In genomic region chr5:107726281-107727006, GRCm38 (mm10) we compare ENCODE assay signal across 8 mouse cellular contexts. TPM values are rescaled to one million over a fixed set of nuclear protein-coding genes. Genes with fewer than 3 reads are reported as not detected.
DNase-seq lines count a peak whose midpoint lies in the region; ATAC-seq and TF ChIP-seq lines count a peak whose summit lies in the region.

No protein-coding gene starts in this region.

- H3K27ac ChIP-seq in embryonic facial prominence, embryonic 10.5 days (replicated peaks): no peak overlapping the region
- no peak overlapping the region for H3K27ac ChIP-seq in hindbrain, embryonic 11.5 days (ENCODE audit: low read depth, low read length)
- no peak overlapping the region for H3K27ac ChIP-seq in liver, embryonic 14.5 days
- no peak overlapping the region for H3K27ac ChIP-seq in stomach, embryonic 15.5 days

- under 1% methylated on average over 57 of the region's 57 CpGs for WGBS in embryonic facial prominence, embryonic 10.5 days
- under 1% methylated on average over 57 of the region's 57 CpGs for WGBS in hindbrain, embryonic 11.5 days
- WGBS in liver, embryonic 14.5 days (ENCODE audit: insufficient replicate concordance): 1% methylated on average over 57 of the region's 57 CpGs
- under 1% methylated on average over 57 of the region's 57 CpGs for WGBS in stomach, embryonic 15.5 days

- H3K4me3 ChIP-seq in embryonic facial prominence, embryonic 10.5 days: peak overlapping the region; percentile 42
- H3K4me3 ChIP-seq in hindbrain, embryonic 11.5 days (ENCODE audit: low read depth, low read length): peak overlapping the region; percentile 24
- peak overlapping the region in 1 of 2 experiments; percentile 26; a peak in 2 of 4 replicates for H3K4me3 ChIP-seq in liver, embryonic 14.5 days (ENCODE audit: insufficient read depth in 1 of 2, low read depth in 2 of 2, low read length in 2 of 2)
- H3K4me3 ChIP-seq in stomach, embryonic 15.5 days (replicated peaks): peak overlapping the region; percentile 35

- H3K9me3 ChIP-seq in embryonic facial prominence, embryonic 10.5 days: no peaks in the 10 kb centered on the region
- H3K9me3 ChIP-seq in hindbrain, embryonic 11.5 days (ENCODE audit: control insufficient read depth, low read length): no peaks in the 10 kb centered on the region
- H3K9me3 ChIP-seq in liver, embryonic 14.5 days (ENCODE audit: control insufficient read depth, low read length): no peaks in the 10 kb centered on the region
- no peaks in the 10 kb centered on the region for H3K9me3 ChIP-seq in stomach, embryonic 15.5 days

- no peak overlapping the region for H3K9ac ChIP-seq in hindbrain, embryonic 11.5 days (ENCODE audit: low read depth, low read length)
- no peak overlapping the region for H3K9ac ChIP-seq in liver, embryonic 14.5 days (replicated peaks)
- no peak overlapping the region for H3K9ac ChIP-seq in stomach, embryonic 15.5 days

- DNase-seq in ovary, postnatal 36 days (ENCODE audit: low spot score): peak; percentile 8
- no peak for DNase-seq in ovary, postnatal 10 days (ENCODE audit: low spot score)
- peak; percentile 54 for DNase-seq in embryonic facial prominence, embryonic 10.5 days (ENCODE audit: low spot score)
- peak; percentile 64 for DNase-seq in hindbrain, embryonic 11.5 days (ENCODE audit: low spot score)
- no peak for DNase-seq in liver, embryonic 14.5 days (ENCODE audit: low read depth in 3 of 3, low spot score in 3 of 3)
- no peak for DNase-seq in layer of hippocampus, adult 18-20 months (ENCODE audit: low spot score in 2 of 2)
- no peak for DNase-seq in frontal cortex, adult 2 months (ENCODE audit: extremely low spot score in 1 of 2, low spot score in 1 of 2)

- ATAC-seq in hindbrain, embryonic 11.5 days (ENCODE audit: low FRiP score): peak; percentile 34; the same call in 1 of the 2 replicates
- ATAC-seq in liver, embryonic 14.5 days (ENCODE audit: insufficient read depth): no peak
- no peak for ATAC-seq in stomach, embryonic 15.5 days (ENCODE audit: insufficient read depth, low FRiP score, low read depth)

- peaks cover 100% of the 10 kb centered on the region for H3K27me3 ChIP-seq in embryonic facial prominence, embryonic 10.5 days (replicated peaks; ENCODE audit: low read depth, poor library complexity, severe bottlenecking)
- H3K27me3 ChIP-seq in hindbrain, embryonic 11.5 days (ENCODE audit: control insufficient read depth, insufficient read depth, low read length): peaks cover 77% of the 10 kb centered on the region
- H3K27me3 ChIP-seq in liver, embryonic 14.5 days (ENCODE audit: control insufficient read depth, insufficient read depth, low read length): peaks cover 78% of the 10 kb centered on the region
- peaks cover 64% of the 10 kb centered on the region for H3K27me3 ChIP-seq in stomach, embryonic 15.5 days (replicated peaks)

- peaks cover 49% of the 10 kb centered on the region for H3K4me1 ChIP-seq in embryonic facial prominence, embryonic 10.5 days
- peaks cover 22% of the 10 kb centered on the region for H3K4me1 ChIP-seq in hindbrain, embryonic 11.5 days (replicated peaks; ENCODE audit: control insufficient read depth, insufficient read depth, low read length)
- H3K4me1 ChIP-seq in liver, embryonic 14.5 days (replicated peaks; ENCODE audit: control insufficient read depth in 2 of 2, insufficient read depth in 2 of 2, low read length in 1 of 2): no peaks in the 10 kb centered on the region
- peaks cover 43% of the 10 kb centered on the region for H3K4me1 ChIP-seq in stomach, embryonic 15.5 days

- H3K4me2 ChIP-seq in hindbrain, embryonic 11.5 days (replicated peaks; ENCODE audit: low read depth, low read length): peak overlapping the region; percentile 42
- peak overlapping the region; percentile 54 for H3K4me2 ChIP-seq in liver, embryonic 14.5 days (ENCODE audit: low read depth)
- H3K4me2 ChIP-seq in stomach, embryonic 15.5 days: peak overlapping the region; percentile 64

- no peaks in the 10 kb centered on the region for H3K36me3 ChIP-seq in embryonic facial prominence, embryonic 10.5 days (replicated peaks)
- no peaks in the 10 kb centered on the region for H3K36me3 ChIP-seq in hindbrain, embryonic 11.5 days (ENCODE audit: control insufficient read depth, insufficient read depth, low read length)
- no peaks in the 10 kb centered on the region for H3K36me3 ChIP-seq in liver, embryonic 14.5 days (replicated peaks; ENCODE audit: control insufficient read depth, insufficient read depth, low read depth)
- H3K36me3 ChIP-seq in stomach, embryonic 15.5 days: no peaks in the 10 kb centered on the region

- no peak for TF ChIP-seq EP300 in liver, embryonic 14.5 days (IDR thresholded peaks at IDR 0.05; ENCODE audit: low read depth)

- no peak for TF ChIP-seq CTCF in liver, embryonic 14.5 days (IDR thresholded peaks at IDR 0.05; ENCODE audit: low read depth)

RNA-seq across cellular contexts. Expression of gene Gfi1, which starts 0.6 kb away (rescaled TPM):
- polyA plus RNA-seq in embryonic facial prominence, embryonic 10.5 days (2016; fragmentation: Nextera tagmentation; extraction: Ambion mirVana): 0.05 TPM in 1 of 2 replicates, not detected in the other
- polyA plus RNA-seq in hindbrain, embryonic 11.5 days (2014; fragmentation: Nextera tagmentation; extraction: Ambion mirVana): 0.07 and 0.12 TPM in 2 replicates
- 2.2 and 3.0 TPM in 2 replicates for polyA plus RNA-seq in liver, embryonic 14.5 days (2012; rRNA removed)
- 1.1 and 1.7 TPM in 2 replicates for polyA plus RNA-seq in liver, embryonic 14.5 days (2014; fragmentation: Nextera tagmentation; extraction: Ambion mirVana)
- polyA plus RNA-seq in stomach, embryonic 15.5 days (2015; fragmentation: Nextera tagmentation; extraction: Ambion mirVana): 1.6 and 2.5 TPM in 2 replicates
- not detected for total RNA-seq in layer of hippocampus, adult 18-20 months (2021)
- polyA plus RNA-seq in frontal cortex, adult 2 months (2012; rRNA removed): 0.10 TPM in 1 of 2 replicates, not detected in the other

Comparison
In these comparisons a context has a peak if more than half of its experiments do, and no peak if none do; other contexts are left out.
1. DNase-seq: peak in ovary, postnatal 36 days (single experiment), embryonic facial prominence, embryonic 10.5 days (single experiment) and hindbrain, embryonic 11.5 days (single experiment); none in ovary, postnatal 10 days (single experiment), liver, embryonic 14.5 days (0 of 3), layer of hippocampus, adult 18-20 months (0 of 2) and frontal cortex, adult 2 months (0 of 2).
2. Peak in every context shown above with its lines, with median percentiles within 50 percentile points of each other: H3K4me2 ChIP-seq.